25 mouse cellular contexts compared by ENCODE assay signal in the genomic region with DNA sequence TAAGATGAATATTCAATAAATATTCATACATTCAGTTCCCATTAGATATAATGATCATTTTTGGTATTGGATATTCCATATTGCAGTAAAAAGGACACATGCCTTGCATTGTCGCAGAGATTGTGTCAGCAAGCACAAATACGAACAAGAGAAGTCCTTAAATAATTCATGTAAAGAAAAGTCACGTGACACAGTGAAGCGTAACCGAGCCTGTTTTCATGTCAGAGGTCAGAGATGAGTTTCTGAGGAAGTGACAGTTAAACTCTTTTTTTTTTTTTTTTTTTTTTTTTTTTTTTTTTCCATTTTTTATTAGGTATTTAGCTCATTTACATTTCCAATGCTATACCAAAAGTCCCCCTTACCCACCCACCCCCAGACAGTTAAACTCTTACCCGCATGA. TPM values are rescaled to one million over a fixed set of nuclear protein-coding genes. Genes with fewer than 3 reads are reported as not detected.
DNase-seq lines count a peak whose midpoint lies in the region; ATAC-seq and TF ChIP-seq lines count a peak whose summit lies in the region.
"Had no signal": no experiment of that assay in that cellular context is flagged by ENCODE, and none has a peak within 500 bp of the region (broad histone marks: within the 10 kb centered on the region; RNA-seq: fewer than 3 reads in every experiment).

No protein-coding gene starts in this region.

- TF ChIP-seq CTCF in lung, postnatal 0 days (IDR thresholded peaks at IDR 0.05) = no peak

- TF ChIP-seq EP300 in lung, postnatal 0 days (IDR thresholded peaks at IDR 0.05) = no peak

- H3K36me3 ChIP-seq in lung, postnatal 0 days (ENCODE audit: insufficient read depth, low read length) = peaks cover 8% of the 10 kb centered on the region; the same call in 1 of the 2 replicates
- peaks cover 3% of the 10 kb centered on the region; the same call in 1 of the 2 replicates for H3K36me3 ChIP-seq in splenic B cell, adult 2 months (ENCODE audit: control insufficient read depth, insufficient read depth, low read length, poor library complexity, severe bottlenecking)

- no peak overlapping the region for H3K4me2 ChIP-seq in lung, postnatal 0 days (replicated peaks; ENCODE audit: low read depth, low read length)
- H3K4me2 ChIP-seq: embryonic facial prominence, embryonic 12.5 days; forebrain, embryonic 13.5 days; forebrain, embryonic 15.5 days had no signal

- H3K27ac ChIP-seq in lung, postnatal 0 days (ENCODE audit: low read length) = no peak overlapping the region
- H3K27ac ChIP-seq: embryonic facial prominence, embryonic 10.5 days; embryonic facial prominence, embryonic 12.5 days; forebrain, embryonic 13.5 days; forebrain, embryonic 15.5 days had no signal

- H3K27me3 ChIP-seq in lung, postnatal 0 days (replicated peaks; ENCODE audit: insufficient read depth, low read length) = no peaks in the 10 kb centered on the region
- H3K27me3 ChIP-seq in splenic B cell, adult 2 months (ENCODE audit: control insufficient read depth, insufficient read depth, low read length, poor library complexity, severe bottlenecking) = no peaks in the 10 kb centered on the region
- H3K27me3 ChIP-seq: embryonic facial prominence, embryonic 12.5 days; forebrain, embryonic 13.5 days; forebrain, embryonic 15.5 days; Patski had no signal

- H3K4me1 ChIP-seq in lung, postnatal 0 days (ENCODE audit: insufficient read depth, low read depth, low read length) = no peaks in the 10 kb centered on the region

- H3K9me3 ChIP-seq in lung, postnatal 0 days (ENCODE audit: low read length) = no peaks in the 10 kb centered on the region
- H3K9me3 ChIP-seq: embryonic facial prominence, embryonic 10.5 days; embryonic facial prominence, embryonic 12.5 days; forebrain, embryonic 13.5 days; forebrain, embryonic 15.5 days; G1E had no signal

- no peak for ATAC-seq in lung, postnatal 0 days
- ATAC-seq: activated CD4-positive, CD25-positive, alpha-beta regulatory T cell, adult 4 months; forebrain, embryonic 13.5 days; forebrain, embryonic 15.5 days; forebrain, postnatal 0 days; Patski had no signal

- peak; percentile 40 for DNase-seq in lung, postnatal 0 days (ENCODE audit: low spot score)
- no peak for DNase-seq in lung, postnatal 25 days (ENCODE audit: low spot score)
- DNase-seq in spleen, postnatal 36 days (ENCODE audit: low spot score in 2 of 2) = peak; percentile 23 to 27
- no peak for DNase-seq in spleen, adult 12 weeks (ENCODE audit: low spot score)
- peak; percentile 83 for DNase-seq in splenic B cell, adult 2 months (ENCODE audit: low read depth, low spot score)
- no peak for DNase-seq in embryo, embryonic 11 days
- DNase-seq: adrenal gland, adult 8-10 months; adrenal gland, postnatal 14 days; adrenal gland, postnatal 36 days; cerebellum, adult 11-12 months; cerebellum, adult 2 months; cerebellum, adult 9-11 months; cerebellum, postnatal 14 days; cerebellum, postnatal 36 days; forebrain, postnatal 0 days had no signal

- H3K9ac ChIP-seq in lung, postnatal 0 days (replicated peaks; ENCODE audit: low read depth) = no peak overlapping the region
- H3K9ac ChIP-seq: embryonic facial prominence, embryonic 12.5 days; forebrain, embryonic 13.5 days; forebrain, embryonic 15.5 days; forebrain, postnatal 0 days had no signal

- 90% methylated on average over 6 of the region's 6 CpGs for WGBS in lung, postnatal 0 days

- no peak overlapping the region for H3K4me3 ChIP-seq in lung, postnatal 0 days (ENCODE audit: low read depth, low read length)
- H3K4me3 ChIP-seq: embryonic facial prominence, embryonic 10.5 days; embryonic facial prominence, embryonic 12.5 days; forebrain, embryonic 13.5 days; forebrain, embryonic 15.5 days had no signal

RNA-seq across cellular contexts. Expression of gene Apoa1, which starts 35.7 kb away (rescaled TPM):
- polyA plus RNA-seq in lung, postnatal 0 days (2015; fragmentation: Nextera tagmentation; extraction: Ambion mirVana) = 2.2 and 3.7 TPM in 2 replicates
- polyA plus RNA-seq: activated CD4-positive, CD25-positive, alpha-beta regulatory T cell, adult 4 months; C2C12; Patski had no signal

RNA-seq across cellular contexts. Expression of gene Apoc3, which starts 42.8 kb away (rescaled TPM):
- not detected in 2 replicates for polyA plus RNA-seq in lung, postnatal 0 days (2015; fragmentation: Nextera tagmentation; extraction: Ambion mirVana)
- polyA plus RNA-seq: activated CD4-positive, CD25-positive, alpha-beta regulatory T cell, adult 4 months; C2C12; embryonic facial prominence, embryonic 10.5 days; embryonic facial prominence, embryonic 12.5 days; embryonic facial prominence, embryonic 14.5 days; forebrain, embryonic 11.5 days; forebrain, embryonic 13.5 days; forebrain, embryonic 15.5 days; G1E; Patski had no signal

RNA-seq across cellular contexts. Expression of gene Apoa4, which starts 47.9 kb away (rescaled TPM):
- polyA plus RNA-seq in lung, postnatal 0 days (2015; fragmentation: Nextera tagmentation; extraction: Ambion mirVana) = 0.06 TPM in 1 of 2 replicates, not detected in the other
- polyA plus RNA-seq: activated CD4-positive, CD25-positive, alpha-beta regulatory T cell, adult 4 months; C2C12; embryonic facial prominence, embryonic 10.5 days; embryonic facial prominence, embryonic 12.5 days; forebrain, embryonic 11.5 days; forebrain, embryonic 15.5 days; forebrain, postnatal 0 days; G1E; Patski had no signal

Comparison
In these comparisons a context has a peak if more than half of its experiments do, and no peak if none do; other contexts are left out.
1. DNase-seq: peak in lung, postnatal 0 days (single experiment), spleen, postnatal 36 days (2 of 2) and splenic B cell, adult 2 months (single experiment); none in lung, postnatal 25 days (single experiment), spleen, adult 12 weeks (single experiment) and embryo, embryonic 11 days (single experiment).